Mouse (Mus musculus): ENCODE results near the gene Ddx17. TPM values are rescaled to one million over a fixed set of nuclear protein-coding genes. Genes with fewer than 3 reads are reported as not detected.

Ddx17 gene
- polyA plus RNA-seq, 1 experiment from 2014 or later = 18.7 TPM

GRCm38 (mm10) chr15:79500110-79500509 lies 46.4 kb downstream of the Ddx17 start:
- Histone ChIP-seq H3K9ac (ENCODE audit: low read depth, low read length) (no peak overlapping the region), H3K27ac (ENCODE audit: low read depth, low read length) (no peak overlapping the region), H3K36me3 (ENCODE audit: control insufficient read depth, insufficient read depth) (no peaks in the 10 kb centered on the region), H3K9me3 (ENCODE audit: control insufficient read depth) (no peaks in the 10 kb centered on the region), H3K4me2 (replicated peaks; ENCODE audit: low read depth) (no peak overlapping the region), H3K4me3 (ENCODE audit: low read depth, low read length) (no peak overlapping the region), H3K4me1 (replicated peaks; ENCODE audit: control insufficient read depth, insufficient read depth, low read length) (no peaks in the 10 kb centered on the region), H3K27me3 (replicated peaks; ENCODE audit: control insufficient read depth, insufficient read depth, low read length) (peaks cover 42% of the 10 kb centered on the region)
- no peak for ATAC-seq
- 70% methylated on average over 17 of the region's 17 CpGs for WGBS
- TF ChIP-seq CTCF (IDR thresholded peaks at IDR 0.05; ENCODE audit: low read depth) = no peak

GRCm38 (mm10) chr15:79493527-79493926 lies 53.0 kb downstream of the Ddx17 start:
- no peaks in the 10 kb centered on the region for H3K36me3 ChIP-seq (ENCODE audit: control insufficient read depth, insufficient read depth)
- no peak overlapping the region for H3K4me2 ChIP-seq (replicated peaks; ENCODE audit: low read depth)
- no peak for ATAC-seq
- no peaks in the 10 kb centered on the region for H3K4me1 ChIP-seq (replicated peaks; ENCODE audit: control insufficient read depth, insufficient read depth, low read length)
- H3K9me3 ChIP-seq (ENCODE audit: control insufficient read depth) = no peaks in the 10 kb centered on the region
- no peak overlapping the region for H3K9ac ChIP-seq (ENCODE audit: low read depth, low read length)
- H3K4me3 ChIP-seq (ENCODE audit: low read depth, low read length) = no peak overlapping the region
- WGBS = 47% methylated on average over 18 of the region's 18 CpGs
- H3K27ac ChIP-seq (ENCODE audit: low read depth, low read length) = no peak overlapping the region
- peaks cover 19% of the 10 kb centered on the region for H3K27me3 ChIP-seq (replicated peaks; ENCODE audit: control insufficient read depth, insufficient read depth, low read length)
- TF ChIP-seq CTCF (IDR thresholded peaks at IDR 0.05; ENCODE audit: low read depth) = no peak

GRCm38 (mm10) chr15:79489463-79489862 lies 57.1 kb downstream of the Ddx17 start:
- no peak overlapping the region for H3K4me3 ChIP-seq (ENCODE audit: low read depth, low read length)
- H3K27me3 ChIP-seq (replicated peaks; ENCODE audit: control insufficient read depth, insufficient read depth, low read length) = peaks cover 14% of the 10 kb centered on the region
- no peak for TF ChIP-seq CTCF (IDR thresholded peaks at IDR 0.05; ENCODE audit: low read depth)
- H3K4me1 ChIP-seq (replicated peaks; ENCODE audit: control insufficient read depth, insufficient read depth, low read length) = no peaks in the 10 kb centered on the region
- H3K9ac ChIP-seq (ENCODE audit: low read depth, low read length) = no peak overlapping the region
- ATAC-seq = no peak
- no peak overlapping the region for H3K4me2 ChIP-seq (replicated peaks; ENCODE audit: low read depth)
- H3K9me3 ChIP-seq (ENCODE audit: control insufficient read depth) = no peaks in the 10 kb centered on the region
- no peaks in the 10 kb centered on the region for H3K36me3 ChIP-seq (ENCODE audit: control insufficient read depth, insufficient read depth)
- 67% methylated on average over 11 of the region's 11 CpGs for WGBS
- no peak overlapping the region for H3K27ac ChIP-seq (ENCODE audit: low read depth, low read length)

- no peak overlapping the region for H3K4me2 ChIP-seq (replicated peaks; ENCODE audit: low read depth)
- no peak overlapping the region for H3K4me3 ChIP-seq (ENCODE audit: low read depth, low read length)
- no peak overlapping the region for H3K27ac ChIP-seq (ENCODE audit: low read depth, low read length)
- H3K9ac ChIP-seq (ENCODE audit: low read depth, low read length) = no peak overlapping the region
- H3K36me3 ChIP-seq (ENCODE audit: control insufficient read depth, insufficient read depth) = no peaks in the 10 kb centered on the region
- no peak for ATAC-seq
- no peaks in the 10 kb centered on the region for H3K27me3 ChIP-seq (replicated peaks; ENCODE audit: control insufficient read depth, insufficient read depth, low read length)
- WGBS = 13% methylated on average over 15 of the region's 15 CpGs
- H3K4me1 ChIP-seq (replicated peaks; ENCODE audit: control insufficient read depth, insufficient read depth, low read length) = 0 out of 2 replicates have a peak, but pooled peaks cover 2% of the 10 kb centered on the region
- no peaks in the 10 kb centered on the region for H3K9me3 ChIP-seq (ENCODE audit: control insufficient read depth)
- TF ChIP-seq CTCF (IDR thresholded peaks at IDR 0.05; ENCODE audit: low read depth) = no peak
These were observed 65.3 kb downstream of the Ddx17 start for GRCm38 (mm10) chr15:79481181-79481688.

Small RNAs within 50 kb of the gene (microRNA-seq; reads per million reads assigned to microRNA genes)
- not detected for gene Gm27903

Other genes with a start within 250 kb of the Ddx17 start
- gene Pla2g6, start 218.4 kb downstream of the Ddx17 start, polyA plus RNA-seq (2015; fragmentation: Nextera tagmentation; extraction: Ambion mirVana) = 17.4 and 22.1 TPM in 2 replicates
- gene Maff, start 200.1 kb downstream of the Ddx17 start, polyA plus RNA-seq (2015; fragmentation: Nextera tagmentation; extraction: Ambion mirVana) = 6.6 and 8.8 TPM in 2 replicates
- 32.7 and 34.1 TPM in 2 replicates for gene Tmem184b, start 143.2 kb downstream of the Ddx17 start, polyA plus RNA-seq (2015; fragmentation: Nextera tagmentation; extraction: Ambion mirVana)
- 18.2 and 25.7 TPM in 2 replicates for gene Csnk1e, start 91.2 kb downstream of the Ddx17 start, polyA plus RNA-seq (2015; fragmentation: Nextera tagmentation; extraction: Ambion mirVana)
- not detected in 2 replicates for gene Kcnj4, start 41.5 kb downstream of the Ddx17 start, polyA plus RNA-seq (2015; fragmentation: Nextera tagmentation; extraction: Ambion mirVana)
- 75.7 and 95.2 TPM in 2 replicates for gene Kdelr3, start 30.3 kb downstream of the Ddx17 start, polyA plus RNA-seq (2015; fragmentation: Nextera tagmentation; extraction: Ambion mirVana)
- gene Dmc1, start 58.4 kb upstream of the Ddx17 start, polyA plus RNA-seq (2015; fragmentation: Nextera tagmentation; extraction: Ambion mirVana) = 0.78 and 1.7 TPM in 2 replicates
- gene Fam227a, start 112.2 kb upstream of the Ddx17 start, polyA plus RNA-seq (2015; fragmentation: Nextera tagmentation; extraction: Ambion mirVana) = 0.13 and 0.27 TPM in 2 replicates
- 22.3 and 23.1 TPM in 2 replicates for gene Cby1, start 112.5 kb upstream of the Ddx17 start, polyA plus RNA-seq (2015; fragmentation: Nextera tagmentation; extraction: Ambion mirVana)
- 207 and 211 TPM in 2 replicates for gene Tomm22, start 124.1 kb upstream of the Ddx17 start, polyA plus RNA-seq (2015; fragmentation: Nextera tagmentation; extraction: Ambion mirVana)
- 9.4 and 9.7 TPM in 2 replicates for gene Josd1, start 141.2 kb upstream of the Ddx17 start, polyA plus RNA-seq (2015; fragmentation: Nextera tagmentation; extraction: Ambion mirVana)
- gene Gtpbp1, start 144.1 kb upstream of the Ddx17 start, polyA plus RNA-seq (2015; fragmentation: Nextera tagmentation; extraction: Ambion mirVana) = 15.0 and 15.3 TPM in 2 replicates
- 1.1 and 1.2 TPM in 2 replicates for gene Sun2, start 195.8 kb upstream of the Ddx17 start, polyA plus RNA-seq (2015; fragmentation: Nextera tagmentation; extraction: Ambion mirVana)
- gene Dnal4, start 231.1 kb upstream of the Ddx17 start, polyA plus RNA-seq (2015; fragmentation: Nextera tagmentation; extraction: Ambion mirVana) = 19.5 and 20.1 TPM in 2 replicates